Comparison of ENCODE assay signal across 10 mouse cellular contexts in the genomic region with DNA sequence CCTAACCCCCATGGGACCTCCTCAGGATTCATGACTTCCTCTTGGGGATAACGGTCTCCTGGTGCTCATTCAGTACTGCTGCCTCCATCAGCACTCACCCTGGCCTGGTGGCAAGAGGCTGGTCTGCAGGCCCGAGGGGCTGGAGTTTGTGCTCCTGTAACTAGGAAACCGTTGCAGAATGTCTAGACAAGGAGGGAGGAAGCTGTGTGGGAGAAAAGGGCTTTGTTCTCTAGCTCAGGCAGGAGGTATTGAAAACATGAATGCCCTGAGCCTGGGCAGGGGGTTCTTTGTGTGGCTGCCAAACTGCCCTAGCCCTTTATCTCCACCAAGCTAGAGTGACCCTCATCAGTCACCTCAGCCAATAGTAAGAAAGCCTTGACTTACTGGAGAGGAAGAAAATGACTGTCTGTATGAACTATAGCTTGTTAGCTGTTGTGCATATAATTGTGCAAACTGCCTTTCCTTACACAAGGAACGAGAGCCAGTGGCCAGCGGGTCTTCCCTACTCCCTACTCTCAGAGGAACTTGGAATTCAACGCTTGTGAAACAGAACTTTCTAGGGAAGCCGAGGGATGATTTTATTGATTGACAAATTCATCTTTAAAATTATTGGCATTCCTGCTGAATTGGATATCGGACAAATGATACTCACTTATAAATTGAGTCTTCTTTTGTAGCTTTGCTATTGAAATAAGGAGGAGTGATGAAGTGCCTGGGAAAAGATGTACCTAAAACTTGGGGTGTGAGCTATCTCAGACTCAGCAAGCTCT. TPM values are rescaled to one million over a fixed set of nuclear protein-coding genes. Genes with fewer than 3 reads are reported as not detected.
A peak's percentile ranks its signal among the peaks of the same experiment; 100 is the strongest.
DNase-seq lines count a peak whose midpoint lies in the region; ATAC-seq and TF ChIP-seq lines count a peak whose summit lies in the region.
"Had no signal": no experiment of that assay in that cellular context is flagged by ENCODE, and none has a peak within 500 bp of the region (broad histone marks: within the 10 kb centered on the region; RNA-seq: fewer than 3 reads in every experiment).

No protein-coding gene starts in this region.

- H3K27me3 ChIP-seq in hindbrain, postnatal 0 days (ENCODE audit: insufficient read depth, low read length): no peaks in the 10 kb centered on the region
- H3K27me3 ChIP-seq in neural tube, embryonic 15.5 days (replicated peaks): no peaks in the 10 kb centered on the region; the same call in 1 of the 2 replicates

- 0 out of 2 replicates have a peak overlapping the region, but pooled peaks have one; percentile 13 for H3K4me2 ChIP-seq in hindbrain, postnatal 0 days (ENCODE audit: low read depth, low read length)
- no peak overlapping the region for H3K4me2 ChIP-seq in neural tube, embryonic 15.5 days

- peak; percentile 90 for ATAC-seq in hindbrain, postnatal 0 days
- peak; percentile 62; the same call in 1 of the 2 replicates for ATAC-seq in neural tube, embryonic 15.5 days (ENCODE audit: low FRiP score)

- H3K9ac ChIP-seq in hindbrain, postnatal 0 days (replicated peaks; ENCODE audit: low read length): no peak overlapping the region
- H3K9ac ChIP-seq in neural tube, embryonic 15.5 days (replicated peaks): no peak overlapping the region

- intact Hi-C loops in left cerebral cortex, postnatal 4 days (cut with DNase I): no loop called here

- H3K4me1 ChIP-seq in hindbrain, postnatal 0 days (ENCODE audit: insufficient read depth, low read length): peaks cover 32% of the 10 kb centered on the region
- H3K4me1 ChIP-seq in neural tube, embryonic 15.5 days: peaks cover 47% of the 10 kb centered on the region

- no peaks in the 10 kb centered on the region for H3K9me3 ChIP-seq in hindbrain, postnatal 0 days (ENCODE audit: low read length)
- no peaks in the 10 kb centered on the region for H3K9me3 ChIP-seq in neural tube, embryonic 15.5 days (replicated peaks)

- peak overlapping the region; percentile 52 for H3K27ac ChIP-seq in hindbrain, postnatal 0 days
- peak overlapping the region; percentile 60 for H3K27ac ChIP-seq in neural tube, embryonic 15.5 days (replicated peaks)
- H3K27ac ChIP-seq: gastrocnemius, adult 2 months; macrophage had no signal

- no peak overlapping the region for H3K4me3 ChIP-seq in hindbrain, postnatal 0 days (ENCODE audit: low read length)
- no peak overlapping the region for H3K4me3 ChIP-seq in neural tube, embryonic 15.5 days (replicated peaks)
- H3K4me3 ChIP-seq: gastrocnemius, adult 2 months had no signal

- WGBS in hindbrain, postnatal 0 days: 13% methylated on average over 8 of the region's 8 CpGs
- WGBS in neural tube, embryonic 15.5 days: 14% methylated on average over 8 of the region's 8 CpGs

- no peaks in the 10 kb centered on the region for H3K36me3 ChIP-seq in hindbrain, postnatal 0 days (ENCODE audit: insufficient read depth, low read length)
- H3K36me3 ChIP-seq in neural tube, embryonic 15.5 days: no peaks in the 10 kb centered on the region

- peak; percentile 22; the same call in 1 of the 2 replicates for TF ChIP-seq CTCF in hindbrain, postnatal 0 days (IDR thresholded peaks at IDR 0.05; ENCODE audit: low read depth)

- DNase-seq in left cerebral cortex, postnatal 4 days: peak; percentile 43
- no peak for DNase-seq in left cerebral cortex, adult 9 months (ENCODE audit: low spot score in 2 of 2)
- DNase-seq in fibroblast of lung, adult 2 months (ENCODE audit: low read depth): peak; percentile 36
- DNase-seq in hindbrain, postnatal 0 days (ENCODE audit: low spot score): peak; percentile 82
- no peak for DNase-seq in thymus, postnatal 25 days
- no peak for DNase-seq in adrenal gland, postnatal 36 days
- DNase-seq: gastrocnemius, adult 2 months had no signal

RNA-seq across cellular contexts. Expression of a gene that starts 11.8 kb away (rescaled TPM):
- 100 to 1,000 TPM; 180 to 182 TPM for total RNA-seq in left cerebral cortex, postnatal 4 days (2021)
- 117 and 121 TPM in 2 replicates for total RNA-seq in hindbrain, postnatal 0 days (2014; rRNA removed)
- 91.7 and 93.2 TPM in 2 replicates for polyA plus RNA-seq in hindbrain, postnatal 0 days (2015; fragmentation: Nextera tagmentation; extraction: Ambion mirVana)
- 85.9 and 98.3 TPM in 2 replicates for polyA plus RNA-seq in neural tube, embryonic 15.5 days (2015; fragmentation: Nextera tagmentation; extraction: Ambion mirVana)
- total RNA-seq in adrenal gland, postnatal 36 days (2021): 10 to 100 TPM; 31.0 to 41.6 TPM
- total RNA-seq: MEL had no signal
- polyA plus RNA-seq: macrophage had no signal

RNA-seq across cellular contexts. Expression of a gene that starts 40.4 kb away (rescaled TPM):
- 10 to 100 TPM; 13.5 to 14.8 TPM for total RNA-seq in left cerebral cortex, postnatal 4 days (2021)
- total RNA-seq in hindbrain, postnatal 0 days (2014; rRNA removed): 12.9 and 13.4 TPM in 2 replicates
- 4.8 and 4.9 TPM in 2 replicates for polyA plus RNA-seq in hindbrain, postnatal 0 days (2015; fragmentation: Nextera tagmentation; extraction: Ambion mirVana)
- 6.7 and 8.0 TPM in 2 replicates for polyA plus RNA-seq in neural tube, embryonic 15.5 days (2015; fragmentation: Nextera tagmentation; extraction: Ambion mirVana)
- total RNA-seq in adrenal gland, postnatal 36 days (2021): 10 to 100 TPM; 18.6 to 23.6 TPM

RNA-seq across cellular contexts. Expression of a gene that starts 42.6 kb away (rescaled TPM):
- 1 to 10 TPM; 7.6 to 7.8 TPM for total RNA-seq in left cerebral cortex, postnatal 4 days (2021)
- 4.9 and 5.7 TPM in 2 replicates for total RNA-seq in hindbrain, postnatal 0 days (2014; rRNA removed)
- 6.9 TPM in 2 replicates for polyA plus RNA-seq in hindbrain, postnatal 0 days (2015; fragmentation: Nextera tagmentation; extraction: Ambion mirVana)
- polyA plus RNA-seq in neural tube, embryonic 15.5 days (2015; fragmentation: Nextera tagmentation; extraction: Ambion mirVana): 12.5 and 14.0 TPM in 2 replicates
- total RNA-seq in adrenal gland, postnatal 36 days (2021): 10 to 100 TPM; 18.4 to 24.0 TPM

Comparison
In these comparisons a context has a peak if more than half of its experiments do, and no peak if none do; other contexts are left out.
1. DNase-seq: peak in left cerebral cortex, postnatal 4 days (single experiment), fibroblast of lung, adult 2 months (single experiment) and hindbrain, postnatal 0 days (single experiment); none in left cerebral cortex, adult 9 months (0 of 2), thymus, postnatal 25 days (single experiment) and adrenal gland, postnatal 36 days (0 of 2).